Mouse (Mus musculus): ENCODE results near the gene Cacna2d3. TPM values are rescaled to one million over a fixed set of nuclear protein-coding genes. Genes with fewer than 3 reads are reported as not detected.

Gene Cacna2d3
- polyA plus RNA-seq, 1 experiment from 2014 or later: 0.88 TPM

DNA sequence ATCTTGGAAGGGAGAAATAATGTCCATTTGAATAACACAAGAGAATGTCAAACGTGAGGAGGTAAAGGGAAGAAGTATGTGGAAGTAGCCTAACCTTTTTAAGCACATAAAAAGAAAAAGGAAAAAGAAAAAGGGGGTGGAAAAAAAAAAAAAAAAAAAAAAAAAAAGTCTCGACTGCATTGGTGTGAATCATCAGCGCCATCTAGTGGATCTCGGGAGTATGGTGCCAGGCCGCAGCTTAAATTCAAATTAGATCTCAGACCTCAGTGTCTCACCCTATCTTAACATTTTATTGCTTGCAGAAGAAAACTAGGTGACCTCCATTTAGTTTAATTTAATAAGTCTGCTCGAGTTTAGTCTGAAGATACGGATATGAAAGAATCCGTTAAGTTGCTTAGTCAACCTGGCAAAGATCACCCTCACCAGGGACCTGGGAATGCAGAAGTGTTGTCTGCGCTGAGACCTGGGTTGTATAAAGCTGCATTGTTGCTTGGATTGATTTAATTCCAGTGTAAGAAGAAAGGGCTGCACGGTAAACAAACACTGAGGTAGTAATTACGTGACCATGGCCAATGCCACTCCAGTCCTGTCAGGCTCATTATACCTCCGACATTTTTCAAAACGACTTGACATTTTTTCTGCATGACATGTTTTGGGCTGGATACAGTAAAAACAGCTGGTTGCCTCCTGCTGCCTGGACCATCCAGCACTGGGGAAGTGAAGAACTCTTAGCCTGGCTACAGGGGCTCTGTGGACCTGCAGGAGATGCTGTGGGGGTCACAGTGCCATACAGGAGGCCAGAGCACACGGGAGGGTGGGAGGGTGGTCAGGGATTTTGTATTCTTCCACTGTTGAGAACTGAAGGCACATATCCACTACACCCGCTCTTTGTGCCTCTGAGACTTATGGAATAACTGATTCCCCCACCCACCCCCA, 278.3 kb downstream of the Cacna2d3 start:
- Histone ChIP-seq H3K27me3 (ENCODE audit: poor library complexity, severe bottlenecking) (peaks cover 19% of the 10 kb centered on the region; the same call in 1 of the 2 replicates), H3K9me3 (no peaks in the 10 kb centered on the region), H3K36me3 (replicated peaks) (no peaks in the 10 kb centered on the region), H3K27ac (peak overlapping the region; percentile 73), H3K4me3 (peak overlapping the region; percentile 20), H3K4me1 (peaks cover 31% of the 10 kb centered on the region)
- DNase-seq (ENCODE audit: extremely low spot score, low spot score): peak; percentile 51
- 24% methylated on average over 15 of the region's 15 CpGs for WGBS

DNA sequence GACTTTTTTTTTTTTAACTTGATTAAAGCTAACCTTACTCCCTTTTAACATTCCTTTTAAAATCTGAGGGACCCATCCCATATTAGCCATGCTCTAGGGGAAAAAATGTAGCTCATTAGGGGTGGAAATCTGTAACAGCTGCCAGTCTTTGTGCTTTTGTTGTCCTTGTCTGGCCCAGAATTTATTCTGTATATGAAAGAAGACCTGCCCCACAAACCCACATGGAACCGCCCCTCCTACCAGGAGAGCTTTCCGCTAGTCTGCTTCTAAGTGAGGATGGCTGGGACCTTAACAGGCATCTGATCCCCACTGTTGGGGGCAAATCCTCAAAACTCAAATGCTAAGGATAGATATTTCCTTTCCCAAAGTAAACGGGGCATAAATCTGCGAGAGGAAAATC, 279.2 kb downstream of the Cacna2d3 start:
- Histone ChIP-seq H3K4me3 (peak overlapping the region; percentile 20), H3K27me3 (ENCODE audit: poor library complexity, severe bottlenecking) (peaks cover 22% of the 10 kb centered on the region; the same call in 1 of the 2 replicates), H3K36me3 (replicated peaks) (no peaks in the 10 kb centered on the region), H3K9me3 (no peaks in the 10 kb centered on the region), H3K27ac (peak overlapping the region; percentile 73), H3K4me1 (peaks cover 35% of the 10 kb centered on the region)
- DNase-seq (ENCODE audit: extremely low spot score, low spot score): peak; percentile 43
- 15% methylated on average over 4 of the region's 4 CpGs for WGBS

DNA sequence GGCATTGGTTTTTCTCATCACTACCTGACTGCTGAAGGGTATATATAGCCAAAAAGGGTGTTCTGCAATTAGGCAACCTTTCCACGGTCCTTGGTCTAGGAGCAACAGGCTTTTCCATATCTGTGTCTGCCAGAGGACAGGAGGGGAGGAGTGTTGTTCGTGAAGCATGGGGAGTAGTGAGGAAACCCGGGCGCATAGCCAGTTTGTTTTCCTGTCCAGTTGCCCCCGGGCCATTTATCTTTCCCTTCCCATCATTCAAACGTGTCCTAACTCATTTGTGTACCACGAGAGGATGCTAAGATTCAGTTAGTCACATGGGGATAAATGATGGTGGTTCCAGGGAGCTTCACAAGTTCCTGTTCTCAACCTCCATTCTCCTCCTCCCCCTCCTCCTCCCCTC, 283.0 kb downstream of the Cacna2d3 start:
- Histone ChIP-seq H3K9me3 (no peaks in the 10 kb centered on the region), H3K4me1 (peaks cover 35% of the 10 kb centered on the region), H3K36me3 (replicated peaks) (no peaks in the 10 kb centered on the region), H3K27ac (no peak overlapping the region), H3K27me3 (ENCODE audit: poor library complexity, severe bottlenecking) (peaks cover 7% of the 10 kb centered on the region; the same call in 1 of the 2 replicates), H3K4me3 (no peak overlapping the region)
- DNase-seq (ENCODE audit: extremely low spot score, low spot score): no peak
- WGBS: 89% methylated on average over 7 of the region's 7 CpGs

DNA sequence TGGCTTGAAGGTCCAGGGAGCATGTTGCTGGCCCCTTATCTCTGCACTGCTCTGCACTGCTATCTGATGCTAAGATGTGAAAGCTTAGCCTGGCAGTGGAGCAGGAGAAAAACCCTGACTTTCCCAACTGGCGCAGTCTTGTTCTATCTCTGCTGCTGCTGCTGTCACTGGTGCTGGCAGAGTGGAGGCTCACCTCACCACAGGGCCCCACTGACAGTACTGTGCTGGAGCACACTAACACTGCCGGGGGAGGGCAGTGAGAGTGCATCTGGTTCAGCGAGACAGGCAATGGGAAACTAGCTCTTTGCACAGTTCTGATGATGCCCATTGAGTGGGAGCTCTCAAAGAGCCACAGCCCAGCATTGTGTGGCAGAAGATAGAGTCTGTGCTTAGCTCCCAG, 283.4 kb downstream of the Cacna2d3 start:
- Histone ChIP-seq H3K4me3 (no peak overlapping the region), H3K27ac (0 out of 2 replicates have a peak overlapping the region, but pooled peaks have one; percentile 49), H3K27me3 (ENCODE audit: poor library complexity, severe bottlenecking) (peaks cover 6% of the 10 kb centered on the region; the same call in 1 of the 2 replicates), H3K36me3 (replicated peaks) (no peaks in the 10 kb centered on the region), H3K4me1 (peaks cover 35% of the 10 kb centered on the region), H3K9me3 (no peaks in the 10 kb centered on the region)
- no peak for DNase-seq (ENCODE audit: extremely low spot score, low spot score)
- WGBS: 74% methylated on average over 3 of the region's 3 CpGs

DNA sequence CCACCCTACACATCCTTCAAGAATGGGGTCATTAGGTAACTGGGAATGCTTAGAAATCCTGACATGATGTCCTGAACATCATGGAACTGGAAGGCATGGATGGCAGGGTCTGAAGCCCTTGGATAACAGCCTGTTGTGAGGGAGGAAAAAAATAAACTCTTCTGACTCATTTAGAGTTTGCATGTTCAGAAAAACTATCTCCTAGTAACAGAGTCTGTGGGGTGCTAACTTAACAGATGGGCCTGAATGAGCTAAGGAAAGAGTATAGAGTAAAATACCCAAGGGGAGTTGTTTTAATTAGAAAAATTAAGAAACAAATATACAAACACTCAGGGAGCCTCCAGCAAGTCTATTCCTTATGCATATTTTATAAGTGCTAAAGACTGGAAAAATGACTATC, 286.5 kb downstream of the Cacna2d3 start:
- no peak overlapping the region for H3K4me3 ChIP-seq
- H3K27ac ChIP-seq: no peak overlapping the region
- H3K27me3 ChIP-seq (ENCODE audit: poor library complexity, severe bottlenecking): peaks cover 6% of the 10 kb centered on the region; the same call in 1 of the 2 replicates
- no peak for DNase-seq (ENCODE audit: extremely low spot score, low spot score)
- H3K9me3 ChIP-seq: no peaks in the 10 kb centered on the region
- peaks cover 15% of the 10 kb centered on the region for H3K4me1 ChIP-seq
- H3K36me3 ChIP-seq (replicated peaks): no peaks in the 10 kb centered on the region

DNA sequence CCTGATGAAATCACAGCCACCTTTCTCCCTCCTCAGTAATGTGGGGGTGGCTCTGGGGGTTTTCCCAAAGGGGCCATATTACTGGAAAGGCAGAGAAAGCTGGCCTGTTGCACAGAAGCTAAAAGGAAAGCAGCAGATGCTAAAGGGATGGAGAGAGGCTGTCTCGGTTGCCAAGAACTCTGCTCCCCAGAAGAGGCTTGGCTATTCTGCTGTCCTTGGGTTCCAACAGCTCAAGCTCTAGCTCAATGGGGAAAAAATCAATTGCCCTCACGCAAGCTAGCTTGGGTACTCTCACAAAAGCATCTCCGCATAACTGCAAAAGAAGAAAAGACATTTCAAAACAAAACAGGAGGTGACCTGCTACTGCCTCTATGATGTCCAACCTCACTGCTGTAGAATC, 287.9 kb downstream of the Cacna2d3 start:
- Histone ChIP-seq H3K4me1 (peaks cover 15% of the 10 kb centered on the region), H3K9me3 (no peaks in the 10 kb centered on the region), H3K4me3 (no peak overlapping the region), H3K27ac (no peak overlapping the region), H3K27me3 (ENCODE audit: poor library complexity, severe bottlenecking) (peaks cover 6% of the 10 kb centered on the region; the same call in 1 of the 2 replicates), H3K36me3 (replicated peaks) (no peaks in the 10 kb centered on the region)
- no peak for DNase-seq (ENCODE audit: extremely low spot score, low spot score)
- 84% methylated on average over 3 of the region's 3 CpGs for WGBS

DNA sequence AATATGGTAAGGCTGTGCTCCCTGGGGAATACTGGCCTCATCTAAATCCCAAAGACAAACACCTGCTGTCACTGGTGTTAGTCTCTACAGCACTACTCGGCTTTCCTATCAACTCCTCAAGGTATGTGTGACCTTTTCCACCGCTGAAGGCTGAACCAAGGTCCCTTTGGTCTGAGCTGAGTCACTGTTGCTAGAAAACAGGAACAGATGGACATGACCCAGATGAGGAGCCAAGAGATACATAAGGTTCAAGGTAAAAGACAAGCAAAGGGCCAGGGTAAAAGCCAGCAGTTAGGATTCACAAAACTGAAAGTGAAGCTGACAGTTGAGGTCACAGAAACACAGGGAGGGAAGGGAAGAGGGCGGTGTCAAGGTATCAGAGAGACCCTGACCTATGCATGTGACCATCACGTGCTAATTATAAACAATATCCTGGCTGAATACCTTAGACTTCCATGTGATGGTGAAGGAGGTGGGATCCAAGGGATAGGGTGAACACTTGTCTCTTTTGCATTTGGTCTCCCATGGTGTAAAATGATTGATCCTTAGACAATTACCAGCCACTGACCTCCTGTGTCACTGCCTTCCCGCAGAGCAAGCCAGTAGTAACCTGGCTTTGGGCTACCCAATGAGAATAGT, 288.5 kb downstream of the Cacna2d3 start:
- 78% methylated on average over 5 of the region's 5 CpGs for WGBS
- no peak overlapping the region for H3K27ac ChIP-seq

DNA sequence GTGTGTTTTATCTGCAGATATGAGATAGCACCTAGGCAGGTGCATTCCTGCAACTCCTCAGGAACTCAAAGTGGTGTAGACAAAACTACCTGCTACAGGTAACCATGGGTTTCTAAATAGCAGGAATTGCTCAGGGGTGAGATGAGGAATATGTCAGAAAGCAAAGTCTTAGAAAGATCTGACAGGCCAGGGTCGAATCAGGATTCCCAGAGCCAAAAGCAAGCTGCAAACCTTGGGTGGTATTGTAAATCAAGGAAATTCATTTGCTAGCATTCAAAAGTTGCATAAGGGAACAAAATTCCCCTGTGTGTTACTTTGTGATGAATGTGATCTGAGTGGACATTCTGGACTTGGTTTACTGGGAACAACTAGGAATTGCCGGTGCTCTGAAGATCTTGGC, 291.9 kb downstream of the Cacna2d3 start:
- H3K4me3 ChIP-seq: no peak overlapping the region
- no peaks in the 10 kb centered on the region for H3K27me3 ChIP-seq (ENCODE audit: poor library complexity, severe bottlenecking)
- WGBS: 70% methylated on average over 2 of the region's 2 CpGs
- H3K9me3 ChIP-seq: no peaks in the 10 kb centered on the region
- no peak overlapping the region for H3K27ac ChIP-seq
- no peaks in the 10 kb centered on the region for H3K36me3 ChIP-seq (replicated peaks)
- DNase-seq (ENCODE audit: extremely low spot score, low spot score): no peak
- H3K4me1 ChIP-seq: peaks cover 8% of the 10 kb centered on the region

More for the DNA sequence above, 288.5 kb downstream of the Cacna2d3 start:
- peaks cover 11% of the 10 kb centered on the region for H3K4me1 ChIP-seq
- no peak for DNase-seq (ENCODE audit: extremely low spot score, low spot score)
- H3K4me3 ChIP-seq: no peak overlapping the region
- no peaks in the 10 kb centered on the region for H3K9me3 ChIP-seq
- H3K36me3 ChIP-seq (replicated peaks): no peaks in the 10 kb centered on the region
- H3K27me3 ChIP-seq (ENCODE audit: poor library complexity, severe bottlenecking): peaks cover 2% of the 10 kb centered on the region; the same call in 1 of the 2 replicates

DNA sequence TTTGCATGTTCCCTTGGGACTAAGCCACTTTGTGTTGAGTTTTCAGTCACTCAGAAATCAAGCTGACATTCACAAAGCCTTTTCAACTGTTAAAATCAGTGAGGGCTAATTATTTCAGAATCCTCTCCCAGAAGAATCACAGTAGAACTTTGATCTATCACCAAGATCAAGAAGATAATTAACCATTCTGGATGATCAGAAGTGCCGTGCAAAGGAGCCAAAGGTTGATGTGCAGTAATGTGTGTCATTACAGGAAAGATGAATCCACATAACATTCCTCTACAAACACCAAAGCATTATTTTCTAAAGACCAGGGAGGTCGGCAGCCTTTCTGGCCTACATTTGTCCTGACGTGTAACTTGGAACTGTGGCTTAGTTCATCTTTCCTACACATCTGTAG, 296.0 kb downstream of the Cacna2d3 start:
- Histone ChIP-seq H3K36me3 (replicated peaks) (no peaks in the 10 kb centered on the region), H3K27me3 (ENCODE audit: poor library complexity, severe bottlenecking) (no peaks in the 10 kb centered on the region), H3K9me3 (no peaks in the 10 kb centered on the region), H3K4me1 (no peaks in the 10 kb centered on the region; the same call in 1 of the 2 replicates), H3K4me3 (no peak overlapping the region), H3K27ac (no peak overlapping the region)
- DNase-seq (ENCODE audit: extremely low spot score, low spot score): no peak
- WGBS: 80% methylated on average over 3 of the region's 3 CpGs

DNA sequence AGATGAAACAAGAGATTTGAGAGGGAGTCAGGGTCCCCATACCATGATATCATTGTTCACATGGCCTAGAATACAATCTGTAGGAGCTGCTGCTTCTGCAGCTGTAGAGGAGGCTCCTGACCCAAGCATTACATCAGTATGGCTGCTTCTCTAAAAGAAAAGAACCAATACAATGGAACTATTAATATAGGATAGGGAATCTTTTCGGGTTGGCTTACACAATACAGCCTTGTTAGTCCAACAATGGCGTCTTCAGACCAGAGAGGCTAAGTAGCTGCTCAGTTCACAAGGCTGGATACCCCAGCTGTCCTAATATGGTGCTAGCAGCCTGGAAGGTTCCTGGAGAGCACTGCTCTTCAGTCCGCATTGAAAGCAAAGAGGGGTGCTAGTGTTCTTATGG, 296.5 kb downstream of the Cacna2d3 start:
- H3K9me3 ChIP-seq: no peaks in the 10 kb centered on the region
- no peaks in the 10 kb centered on the region for H3K36me3 ChIP-seq (replicated peaks)
- no peak overlapping the region for H3K27ac ChIP-seq
- no peaks in the 10 kb centered on the region for H3K27me3 ChIP-seq (ENCODE audit: poor library complexity, severe bottlenecking)
- no peaks in the 10 kb centered on the region; the same call in 1 of the 2 replicates for H3K4me1 ChIP-seq
- no peak for DNase-seq (ENCODE audit: extremely low spot score, low spot score)
- WGBS: 78% methylated on average over 3 of the region's 3 CpGs
- no peak overlapping the region for H3K4me3 ChIP-seq

DNA sequence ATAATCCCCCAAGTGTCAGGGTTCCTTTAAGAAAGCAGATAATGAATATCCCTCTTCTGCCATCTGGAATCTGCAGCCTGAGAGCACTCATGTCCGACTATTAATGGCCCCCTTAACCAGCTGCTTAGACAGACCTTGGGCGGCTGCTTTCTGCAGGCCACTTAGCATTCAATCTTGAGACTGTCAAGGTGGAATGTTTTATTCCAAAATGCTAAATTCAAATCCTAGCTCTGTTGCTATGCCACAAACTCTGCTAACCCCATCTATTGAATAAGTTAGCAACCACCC, 315.8 kb downstream of the Cacna2d3 start:
- Histone ChIP-seq H3K27ac (no peak overlapping the region), H3K27me3 (ENCODE audit: poor library complexity, severe bottlenecking) (no peaks in the 10 kb centered on the region), H3K4me3 (no peak overlapping the region), H3K36me3 (replicated peaks) (no peaks in the 10 kb centered on the region), H3K4me1 (no peaks in the 10 kb centered on the region), H3K9me3 (no peaks in the 10 kb centered on the region)
- 75% methylated on average over 2 of the region's 2 CpGs for WGBS
- no peak for DNase-seq (ENCODE audit: extremely low spot score, low spot score)

DNA sequence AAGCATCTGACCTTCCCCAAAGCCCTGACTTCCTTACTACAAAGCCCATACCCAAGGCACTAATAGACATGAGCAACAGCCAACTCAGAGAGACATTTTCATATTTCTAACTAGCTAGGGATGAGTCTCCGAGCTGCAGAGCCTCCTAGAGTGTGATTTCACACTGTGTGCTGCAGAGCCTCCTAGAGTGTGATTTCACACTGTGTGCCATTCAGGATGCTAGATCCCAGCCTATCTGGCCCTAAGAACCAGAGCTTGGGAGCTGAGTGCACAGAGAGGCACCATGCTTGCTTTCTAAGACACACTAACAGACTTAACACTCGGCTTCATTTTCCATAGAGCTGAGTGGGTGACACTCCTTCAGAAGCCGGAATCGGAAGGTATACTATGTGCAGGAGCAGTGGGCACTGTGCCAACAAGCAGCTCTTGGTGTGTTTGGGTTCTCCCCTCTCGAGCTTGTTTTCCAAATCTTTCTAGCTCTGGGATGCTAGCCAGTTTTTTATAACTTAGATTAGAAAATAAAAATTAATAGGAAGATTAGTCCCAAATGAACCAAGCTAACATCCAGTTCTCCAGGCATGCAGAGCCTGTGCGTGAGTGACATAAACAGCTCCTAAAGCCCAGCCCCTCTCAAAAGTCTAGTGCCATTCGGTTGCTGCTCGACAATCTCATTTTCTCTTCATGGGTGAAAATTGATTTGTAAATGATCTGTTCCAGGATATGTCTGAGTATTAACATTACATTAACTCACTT, 316.4 kb downstream of the Cacna2d3 start:
- H3K4me1 ChIP-seq: no peaks in the 10 kb centered on the region
- no peak overlapping the region for H3K4me3 ChIP-seq
- no peak for DNase-seq (ENCODE audit: extremely low spot score, low spot score)
- no peaks in the 10 kb centered on the region for H3K27me3 ChIP-seq (ENCODE audit: poor library complexity, severe bottlenecking)
- no peak overlapping the region for H3K27ac ChIP-seq
- 87% methylated on average over 8 of the region's 8 CpGs for WGBS
- H3K9me3 ChIP-seq: no peaks in the 10 kb centered on the region
- no peaks in the 10 kb centered on the region for H3K36me3 ChIP-seq (replicated peaks)

Measured in forebrain, embryonic 10.5 days (tissue).